Mouse (Mus musculus) embryonic facial prominence, embryonic 15.5 days (tissue): ENCODE results near the gene Gnl3l. TPM values are rescaled to one million over a fixed set of nuclear protein-coding genes. Genes with fewer than 3 reads are reported as not detected.

Experiments
- ATAC-seq: fragments of 200-750 bp; cut with Nextera tagmentation; 2 replicates; pipeline ENCODE4 v1.8.0; 2017; ENCODE audit warnings: low read depth, moderate TSS enrichment; ENCODE audit not compliant: insufficient number of reproducible peaks, low FRiP score, low TSS enrichment
- H3K27ac ChIP-seq: fragments of 300-500 bp; sonication (generic); replicated peaks from 2 replicates; pipeline ENCODE4 v1.5.1; 2015; ENCODE audit warnings: mild to moderate bottlenecking, inconsistent platforms
- H3K27me3 ChIP-seq: fragments of 300-500 bp; sonication (generic); 2 replicates; pipeline ENCODE4 v1.6.1; 2015; ENCODE audit warnings: inconsistent platforms
- H3K36me3 ChIP-seq: fragments of 300-500 bp; sonication (generic); 2 replicates; pipeline ENCODE4 v1.6.1; 2015; ENCODE audit warnings: mild to moderate bottlenecking, inconsistent platforms
- H3K4me1 ChIP-seq: fragments of 300-500 bp; sonication (generic); 2 replicates; pipeline ENCODE4 v1.6.1; 2015; ENCODE audit warnings: inconsistent platforms
- H3K4me2 ChIP-seq: fragments of 300-500 bp; sonication (generic); replicated peaks from 2 replicates; pipeline ENCODE4 v1.6.1; 2015; ENCODE audit warnings: mild to moderate bottlenecking, inconsistent platforms
- H3K4me3 ChIP-seq: fragments of 300-500 bp; sonication (generic); replicated peaks from 2 replicates; pipeline ENCODE4 v1.5.1; 2015; ENCODE audit warnings: mild to moderate bottlenecking, inconsistent platforms
- H3K9ac ChIP-seq: fragments of 300-500 bp; sonication (generic); 2 replicates; pipeline ENCODE4 v1.6.1; 2015; ENCODE audit warnings: inconsistent platforms
- H3K9me3 ChIP-seq: fragments of 300-500 bp; sonication (generic); replicated peaks from 2 replicates; pipeline ENCODE4 v1.6.1; 2016; ENCODE audit warnings: inconsistent platforms
- WGBS: fragments of 180-500 bp; shearing (Covaris S2); methylation state at CpG from one replicate; pipeline ENCODE4 v1.1.7; 2015; 5-methylcytosine and 5-hydroxymethylcytosine counted together
- polyA plus RNA-seq: library from polyadenylated mRNA; unstranded; fragments of >200 nt; fragmentation: Nextera tagmentation; extraction: Ambion mirVana; gene quantifications from 2 replicates; pipeline ENCODE4 v1.2.1, GENCODE M21; 2015

Gnl3l gene
- polyA plus RNA-seq, 1 experiment from 2014 or later: 27.9 TPM

DNA sequence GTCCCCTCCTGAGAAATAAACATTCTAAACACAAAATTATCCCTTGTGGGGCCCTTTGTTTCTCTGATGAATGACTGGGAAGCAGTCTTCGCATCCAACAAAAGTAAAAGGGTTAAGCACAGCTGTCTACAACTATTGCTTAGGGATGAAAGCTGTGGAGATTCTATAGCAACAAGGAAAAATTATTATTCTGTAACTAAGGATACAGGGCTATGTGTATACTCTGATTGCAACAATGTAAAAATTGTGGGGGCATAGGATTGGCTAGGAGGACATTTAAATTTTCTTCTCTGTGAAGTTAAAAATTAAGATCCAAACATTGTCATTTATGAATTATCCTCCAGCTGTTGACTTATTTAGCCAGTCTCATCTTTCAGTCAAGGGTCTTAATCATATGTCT is 61.1 kb downstream of the Gnl3l start:
- WGBS: 40% methylated on average over 1 of the region's 1 CpGs
- H3K27me3 ChIP-seq: no peaks in the 10 kb centered on the region
- no peaks in the 10 kb centered on the region for H3K4me1 ChIP-seq
- ATAC-seq: no peak
- H3K4me3 ChIP-seq: peak overlapping the region; percentile 37; the same call in 1 of the 2 replicates
- no peak overlapping the region for H3K9ac ChIP-seq
- no peaks in the 10 kb centered on the region for H3K36me3 ChIP-seq
- no peaks in the 10 kb centered on the region for H3K9me3 ChIP-seq
- peak overlapping the region; percentile 36; the same call in 1 of the 2 replicates for H3K4me2 ChIP-seq
- peak overlapping the region; percentile 83 for H3K27ac ChIP-seq

DNA sequence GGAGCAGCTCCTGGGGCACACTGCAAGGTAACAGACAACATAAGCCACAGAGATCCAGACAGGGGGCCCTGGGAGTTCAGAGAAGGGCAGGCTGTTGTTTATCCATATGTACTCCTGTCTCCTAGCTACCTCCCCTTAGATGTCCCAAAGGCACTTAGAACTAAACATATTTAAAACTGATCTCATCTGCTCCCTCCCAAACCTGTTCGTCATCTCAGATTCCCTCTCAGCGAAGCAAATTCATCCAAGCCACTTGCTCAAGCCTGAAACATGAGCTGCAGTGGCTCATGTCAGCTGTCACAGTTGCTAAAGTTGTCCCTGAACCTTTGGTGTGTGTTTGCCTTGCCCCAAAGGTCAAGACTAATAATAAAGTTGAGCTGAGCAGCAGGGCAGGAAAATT is 61.7 kb downstream of the Gnl3l start:
- Histone ChIP-seq H3K9me3 (no peaks in the 10 kb centered on the region), H3K4me1 (no peaks in the 10 kb centered on the region), H3K4me2 (no peak overlapping the region), H3K36me3 (no peaks in the 10 kb centered on the region), H3K4me3 (no peak overlapping the region), H3K27ac (peak overlapping the region; percentile 83; the same call in 1 of the 2 replicates), H3K9ac (no peak overlapping the region), H3K27me3 (no peaks in the 10 kb centered on the region)
- WGBS: 26% methylated on average over 2 of the region's 2 CpGs
- ATAC-seq: peak; percentile 76; the same call in 1 of the 2 replicates

GRCm38 (mm10) chrX:150954721-150955120 is 62.4 kb downstream of the Gnl3l start:
- no peak overlapping the region for H3K9ac ChIP-seq
- H3K27me3 ChIP-seq: no peaks in the 10 kb centered on the region
- H3K4me1 ChIP-seq: no peaks in the 10 kb centered on the region
- H3K4me2 ChIP-seq: no peak overlapping the region
- 0 out of 2 replicates have a peak overlapping the region, but pooled peaks have one; percentile 7 for H3K27ac ChIP-seq
- 37% methylated on average over 1 of the region's 1 CpGs for WGBS
- H3K36me3 ChIP-seq: no peaks in the 10 kb centered on the region
- H3K9me3 ChIP-seq: no peaks in the 10 kb centered on the region
- ATAC-seq: no peak
- no peak overlapping the region for H3K4me3 ChIP-seq

Other genes with a start within 250 kb of the Gnl3l start
- gene Maged2, start 203.0 kb downstream of the Gnl3l start, polyA plus RNA-seq: 614 and 651 TPM in 2 replicates
- gene Fgd1, start 28.8 kb upstream of the Gnl3l start, polyA plus RNA-seq: 11.2 and 12.5 TPM in 2 replicates
- gene Tsr2, start 79.2 kb upstream of the Gnl3l start, polyA plus RNA-seq: 36.4 and 37.3 TPM in 2 replicates
- gene Wnk3, start 180.8 kb upstream of the Gnl3l start, polyA plus RNA-seq: 1.0 and 1.8 TPM in 2 replicates